Mouse (Mus musculus) MEL (cell line): ENCODE measurements around the gene Rps11. TPM values are rescaled to one million over a fixed set of nuclear protein-coding genes. Genes with fewer than 3 reads are reported as not detected.

Experiments used
- DNase-seq: peaks from one replicate; pipeline ENCODE4 v3.0.0; 2011; ENCODE audit warnings: low read depth, low spot score
- H3K27ac ChIP-seq: 2 replicates; pipeline ENCODE4 v1.5.1; 2012; ENCODE audit warnings: low read depth, mild to moderate bottlenecking, control low read depth, low read length, moderate library complexity; ENCODE audit not compliant: control insufficient read depth
- H3K27me3 ChIP-seq, 2 experiments: fragments of 150-350 bp in 1 of 2; sonication (generic) in 1 of 2; 2 replicates each; pipeline ENCODE4 v1.6.1; 2012; ENCODE audit warnings: low read length in 2 of 2, mild to moderate bottlenecking in 2 of 2, improper control_type of control experiment in 1 of 2, moderate library complexity in 1 of 2; ENCODE audit not compliant: insufficient read depth in 2 of 2, control insufficient read depth in 1 of 2
- H3K36me3 ChIP-seq, 2 experiments: 2 replicates each; pipeline ENCODE4 v1.6.1; 2012 to 2014; ENCODE audit warnings: low read length in 2 of 2, improper control_type of control experiment in 1 of 2, inconsistent platforms in 1 of 2, mild to moderate bottlenecking in 1 of 2; ENCODE audit not compliant: insufficient read depth in 2 of 2, control insufficient read depth in 1 of 2
- H3K4me1 ChIP-seq, 2 experiments: fragments of 150-350 bp in 1 of 2; sonication (generic) in 1 of 2; 2 replicates each; pipeline ENCODE4 v1.6.1; 2012; ENCODE audit warnings: low read length in 2 of 2, improper control_type of control experiment in 1 of 2, mild to moderate bottlenecking in 1 of 2; ENCODE audit not compliant: insufficient read depth in 2 of 2, control insufficient read depth in 1 of 2
- H3K4me3 ChIP-seq, 2 experiments: fragments of 150-350 bp in 1 of 2; sonication (generic) in 1 of 2; 2 replicates each; pipeline ENCODE4 v1.5.1; 2012; ENCODE audit warnings: low read depth in 2 of 2, low read length in 2 of 2, mild to moderate bottlenecking in 2 of 2, moderate library complexity in 2 of 2, control low read depth in 1 of 2, improper control_type of control experiment in 1 of 2; ENCODE audit not compliant: control insufficient read depth in 1 of 2, insufficient read depth in 1 of 2
- H3K79me2 ChIP-seq: 2 replicates; pipeline ENCODE4 v1.6.1; 2012; ENCODE audit warnings: mild to moderate bottlenecking, low read length, moderate library complexity; ENCODE audit not compliant: control insufficient read depth, poor library complexity, insufficient read depth
- H3K9ac ChIP-seq: 2 replicates; pipeline ENCODE4 v1.6.1; 2012; ENCODE audit warnings: low read depth, mild to moderate bottlenecking, control low read depth, low read length, moderate library complexity; ENCODE audit not compliant: control insufficient read depth, poor library complexity, severe bottlenecking
- H3K9me3 ChIP-seq: fragments of 150-350 bp; sonication (generic); replicated peaks from 2 replicates; pipeline ENCODE4 v1.6.1; 2012; ENCODE audit warnings: mild to moderate bottlenecking, low read length, improper control_type of control experiment, moderate library complexity; ENCODE audit not compliant: insufficient read depth
- CHD1 ChIP-seq: IDR thresholded peaks from 2 replicates; pipeline ENCODE4 v1.6.1; 2012; ENCODE audit warnings: low read depth, mild to moderate bottlenecking, inconsistent platforms, low read length, improper control_type of control experiment
- POLR2A ChIP-seq, 2 experiments: IDR thresholded peaks; 2 replicates each; pipeline ENCODE4 v1.6.1; 2011 to 2012; ENCODE audit warnings: low read length in 2 of 2, mild to moderate bottlenecking in 2 of 2, control low read depth in 1 of 2, improper control_type of control experiment in 1 of 2, low read depth in 1 of 2, moderate library complexity in 1 of 2; ENCODE audit not compliant: control insufficient read depth in 1 of 2, insufficient read depth in 1 of 2, poor library complexity in 1 of 2
- TBP ChIP-seq: IDR thresholded peaks from 2 replicates; pipeline ENCODE4 v1.8.0; 2011; ENCODE audit warnings: low read depth, low read length, improper control_type of control experiment
- USF1 ChIP-seq: IDR thresholded peaks from 2 replicates; pipeline ENCODE4 v1.6.1; 2014; ENCODE audit warnings: low read depth, mild to moderate bottlenecking, inconsistent platforms, low read length, improper control_type of control experiment, moderate library complexity
- ZC3H11A ChIP-seq: IDR thresholded peaks from 2 replicates; pipeline ENCODE4 v1.6.1; 2012; ENCODE audit warnings: low read depth, mild to moderate bottlenecking, inconsistent platforms, low read length, improper control_type of control experiment
- polyA plus RNA-seq, 2 experiments: library from polyadenylated mRNA; stranded (reverse) in 1 of 2; unstranded in 1 of 2; fragments of >175 nt in 1 of 2; fragments of >200 nt in 1 of 2; gene quantifications; 2 replicates each; pipeline versions ENCODE4 v1.2.1 to v1.2.4; 2012; ENCODE audit warnings: low replicate concordance in 2 of 2, low read depth in 1 of 2; ENCODE audit not compliant: insufficient read length in 2 of 2, insufficient read depth in 1 of 2, missing spikeins in 1 of 2
- total RNA-seq: library from RNA; depleted of rRNA; stranded (reverse); fragments of 300-350 nt; gene quantifications from 2 replicates; pipeline ENCODE4 v1.2.3, GENCODE M21; 2012

Gene Rps11
- total and polyA plus RNA-seq, 3 experiments, result 2,708 to 5,434 (median 3,189) TPM

DNA sequence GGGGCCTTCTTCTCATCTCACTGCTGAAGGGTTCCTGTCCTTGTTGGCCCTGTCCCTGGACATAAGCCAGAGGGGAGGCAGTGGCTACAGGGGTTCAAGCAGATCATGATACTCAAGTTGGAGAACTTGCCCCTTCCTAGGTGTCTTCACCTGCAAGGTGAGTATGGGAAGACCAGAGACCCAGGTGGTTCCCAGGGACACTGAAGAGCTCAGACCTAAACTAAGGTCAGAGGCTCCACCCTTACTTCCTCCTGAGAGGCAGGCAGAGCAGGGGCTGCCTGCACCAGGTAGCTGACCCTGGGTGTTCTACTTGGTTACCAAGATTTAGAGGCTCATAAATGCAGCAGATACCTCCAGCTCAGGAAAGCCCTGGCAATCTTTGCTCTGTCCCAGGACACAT, 2.3 kb downstream of the Rps11 start:
- peaks cover 41% of the 10 kb centered on the region for H3K79me2 ChIP-seq
- no peak for TF ChIP-seq CHD1
- TF ChIP-seq POLR2A (IDR thresholded peaks at IDR 0.05; ENCODE audit: control insufficient read depth in 1 of 2, insufficient read depth in 1 of 2, low read depth in 1 of 2, low read length in 2 of 2, poor library complexity in 1 of 2), result 0 out of 4 replicates have a peak, but pooled peaks of 1 of the 2 experiments have one; percentile 5
- peaks cover 0 to 22% of the 10 kb centered on the region in 2 experiments; a peak in 2 of 4 replicates for H3K4me1 ChIP-seq
- H3K27ac ChIP-seq, result peak overlapping the region; percentile 23
- H3K9ac ChIP-seq, result peak overlapping the region; percentile 91
- peaks cover 11 to 17% of the 10 kb centered on the region in 2 experiments for H3K36me3 ChIP-seq
- H3K9me3 ChIP-seq, result no peaks in the 10 kb centered on the region
- peak overlapping the region in 1 of 2 experiments; percentile 84; a peak in 2 of 4 replicates for H3K4me3 ChIP-seq
- no peaks in the 10 kb centered on the region for H3K27me3 ChIP-seq
- no peak for DNase-seq

DNA sequence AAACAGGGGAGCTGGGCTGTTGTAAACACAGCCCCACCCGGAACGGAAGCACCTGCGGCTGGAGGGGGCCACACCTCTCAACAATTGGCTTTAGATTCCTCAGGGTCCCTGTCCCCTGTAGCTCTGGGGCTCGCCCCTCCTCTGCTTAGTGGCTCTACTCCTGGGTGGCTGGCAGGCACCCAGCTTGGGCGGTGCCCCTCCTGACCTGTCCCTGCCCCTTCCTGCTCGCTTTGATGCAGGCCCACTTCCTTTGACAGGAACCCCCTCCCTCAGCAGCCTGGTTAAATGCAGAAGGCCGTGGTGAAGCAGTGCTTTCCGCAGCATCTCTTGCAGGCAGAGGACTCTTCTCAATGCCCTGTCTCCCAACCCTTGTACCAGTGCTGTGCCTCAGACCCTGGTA, 2.8 kb downstream of the Rps11 start:
- Histone ChIP-seq H3K27me3 (no peaks in the 10 kb centered on the region), H3K27ac (peak overlapping the region; percentile 23; the same call in 1 of the 2 replicates), H3K36me3 (peaks cover 7 to 17% of the 10 kb centered on the region in 2 experiments), H3K9ac (peak overlapping the region; percentile 91), H3K4me1 (peaks cover 0 to 22% of the 10 kb centered on the region in 2 experiments; a peak in 2 of 4 replicates), H3K4me3 (peak overlapping the region in 1 of 2 experiments; percentile 84; a peak in 1 of 4 replicates), H3K9me3 (no peaks in the 10 kb centered on the region), H3K79me2 (peaks cover 35% of the 10 kb centered on the region)
- TF ChIP-seq POLR2A (IDR thresholded peaks at IDR 0.05; ENCODE audit: control insufficient read depth in 1 of 2, insufficient read depth in 1 of 2, low read depth in 1 of 2, low read length in 2 of 2, poor library complexity in 1 of 2) (peak; percentile 10 to 64; a peak in 2 of 4 replicates), USF1 (no peak), TBP (0 out of 2 replicates have a peak, but pooled peaks have one; percentile 28)
- peak; percentile 74 for DNase-seq

DNA sequence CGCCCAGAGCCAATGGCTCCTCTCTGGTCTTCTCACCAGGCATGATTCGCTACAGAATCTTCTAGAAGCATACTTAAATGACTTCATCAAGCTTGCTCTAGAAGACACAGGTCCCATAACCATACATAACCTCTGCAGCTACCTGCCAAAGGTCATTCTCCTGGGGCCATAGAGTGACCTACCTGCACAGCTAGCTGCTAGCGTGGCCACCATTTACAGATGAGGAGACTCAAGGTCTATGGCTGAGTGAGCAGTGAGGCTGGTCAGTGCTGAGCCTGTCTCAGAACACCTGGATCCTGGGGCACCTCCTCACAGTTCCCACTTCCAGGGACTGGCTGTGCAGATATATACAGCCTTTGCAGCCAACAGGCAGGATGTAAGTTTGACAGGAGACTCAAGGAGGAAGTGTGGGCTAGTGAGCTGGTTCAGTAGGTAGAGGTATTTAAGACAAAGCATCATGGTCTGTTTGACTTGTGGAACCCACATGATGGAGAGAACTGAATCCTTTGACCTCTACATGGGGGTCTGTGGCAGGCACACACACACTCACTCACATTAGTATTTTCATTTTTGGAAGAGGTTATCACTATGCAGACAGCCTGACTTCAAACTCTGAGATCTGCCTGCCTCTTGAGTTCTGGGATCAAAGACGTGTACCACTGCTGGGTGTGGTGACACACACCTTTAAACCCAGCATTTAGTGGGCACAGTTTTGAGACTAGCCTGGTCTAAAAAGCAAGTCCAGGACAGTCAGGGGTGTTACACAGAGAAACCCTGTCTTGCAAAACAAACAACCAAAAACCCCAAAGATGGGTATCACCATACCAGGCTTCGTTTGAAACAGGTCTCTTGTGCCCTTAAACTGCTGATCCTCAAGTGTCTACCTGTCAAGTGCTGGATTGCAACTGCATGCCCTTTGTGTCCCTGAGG, 4.2 kb downstream of the Rps11 start:
- peaks cover 0 to 22% of the 10 kb centered on the region in 2 experiments; a peak in 2 of 4 replicates for H3K4me1 ChIP-seq
- no peak overlapping the region for H3K9ac ChIP-seq
- H3K27ac ChIP-seq, result no peak overlapping the region; the same call in 1 of the 2 replicates

More for the DNA sequence above, 4.2 kb downstream of the Rps11 start:
- H3K36me3 ChIP-seq, result peaks cover 3 to 13% of the 10 kb centered on the region in 2 experiments; a peak in 3 of 4 replicates
- H3K4me3 ChIP-seq, result no peak overlapping the region
- no peaks in the 10 kb centered on the region for H3K27me3 ChIP-seq
- peaks cover 25% of the 10 kb centered on the region for H3K79me2 ChIP-seq
- peak; percentile 57 for DNase-seq
- TF ChIP-seq ZC3H11A (no peak), POLR2A (IDR thresholded peaks at IDR 0.05; ENCODE audit: control insufficient read depth in 1 of 2, insufficient read depth in 1 of 2, low read depth in 1 of 2, low read length in 2 of 2, poor library complexity in 1 of 2) (peak in 1 of 2 experiments; percentile 26; a peak in 1 of 4 replicates)
- no peaks in the 10 kb centered on the region for H3K9me3 ChIP-seq
